Mouse (Mus musculus) cerebellum, postnatal 4 days (tissue): ENCODE data around the gene Eva1c.

ENCODE experiments used
- DNase-seq, 2 experiments: peaks; one replicate each; pipeline ENCODE4 v3.0.0; 2022; ENCODE audit warnings: low spot score in 2 of 2, mixed read lengths in 1 of 2

Eva1c gene

GRCm38 (mm10) chr16:90826457-90826856 is at the start of gene Eva1c:
Eva1c (plus strand) TSS chr16:90826719.
- no peak for DNase-seq

GRCm38 (mm10) chr16:90779783-90780182 is 46.7 kb upstream of the Eva1c start:
- DNase-seq: no peak

- DNase-seq: no peak
Observed at GRCm38 (mm10) chr16:90783302-90783701, 43.2 kb upstream of the Eva1c start.

GRCm38 (mm10) chr16:90785257-90785656 is 41.3 kb upstream of the Eva1c start:
- DNase-seq: no peak

- DNase-seq: no peak
Observed at GRCm38 (mm10) chr16:90788580-90788979, 37.9 kb upstream of the Eva1c start.

- no peak for DNase-seq
Observed at GRCm38 (mm10) chr16:90790946-90791345, 35.6 kb upstream of the Eva1c start.

- no peak for DNase-seq
Observed at GRCm38 (mm10) chr16:90792066-90792465, 34.5 kb upstream of the Eva1c start.

GRCm38 (mm10) chr16:90792500-90792899 is 34.0 kb upstream of the Eva1c start:
- peak in 1 of 2 experiments; percentile 15 for DNase-seq

GRCm38 (mm10) chr16:90794708-90795107 is 31.8 kb upstream of the Eva1c start:
- no peak for DNase-seq

- no peak for DNase-seq
Observed at GRCm38 (mm10) chr16:90798446-90798845, 28.1 kb upstream of the Eva1c start.

GRCm38 (mm10) chr16:90798848-90799247 is 27.7 kb upstream of the Eva1c start:
- no peak for DNase-seq

- DNase-seq: no peak
Observed at GRCm38 (mm10) chr16:90799840-90800239, 26.7 kb upstream of the Eva1c start.

GRCm38 (mm10) chr16:90801251-90801650 is 25.3 kb upstream of the Eva1c start:
- no peak for DNase-seq

- DNase-seq: no peak
Observed at GRCm38 (mm10) chr16:90801928-90802327, 24.6 kb upstream of the Eva1c start.

- no peak for DNase-seq
Observed at GRCm38 (mm10) chr16:90804466-90804865, 22.1 kb upstream of the Eva1c start.

GRCm38 (mm10) chr16:90809975-90810715 is 16.4 kb upstream of the Eva1c start, which contains the start of gene Urb1:
Urb1 (minus strand) TSS chr16:90810413.
- peak; percentile 94 to 97 for DNase-seq

- DNase-seq: no peak
Observed at GRCm38 (mm10) chr16:90810716-90811256, 15.7 kb upstream of the Eva1c start.

- DNase-seq: no peak
Observed at GRCm38 (mm10) chr16:90812086-90812485, 14.4 kb upstream of the Eva1c start.

GRCm38 (mm10) chr16:90820326-90820725 is 6.2 kb upstream of the Eva1c start:
- no peak for DNase-seq

- DNase-seq: no peak
Observed at GRCm38 (mm10) chr16:90821046-90821697, 5.3 kb upstream of the Eva1c start.

- no peak for DNase-seq
Observed at GRCm38 (mm10) chr16:90822284-90822935, 4.1 kb upstream of the Eva1c start.

GRCm38 (mm10) chr16:90822981-90823380 is 3.5 kb upstream of the Eva1c start:
- no peak for DNase-seq
